Mouse (Mus musculus) lung, postnatal 25 days (tissue): Measurements from ENCODE around the gene Prn.

Source experiments
- DNase-seq: peaks from one replicate; pipeline ENCODE4 v3.0.0; 2022; ENCODE audit warnings: low spot score

The Prn gene

DNA sequence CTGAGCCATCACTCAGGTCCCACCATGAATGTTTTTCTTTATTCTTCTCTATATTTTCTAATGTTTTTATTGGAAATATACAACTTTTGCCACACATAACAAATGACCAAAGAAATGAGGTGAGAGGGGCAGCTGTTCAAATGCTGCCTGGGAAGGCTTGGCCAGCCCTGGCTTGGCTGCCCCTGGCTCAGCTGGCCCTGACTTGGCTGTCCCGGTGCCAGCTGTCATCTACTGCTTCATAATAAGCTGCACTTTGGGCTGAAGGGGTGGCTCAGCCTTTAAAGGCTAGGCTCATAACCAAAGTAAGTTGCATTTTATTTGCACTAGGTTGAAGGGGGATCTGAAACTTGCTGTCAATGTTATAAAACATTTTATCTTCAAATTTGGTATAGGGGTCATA lies 2.9 kb upstream of the Prn start:
- no peak for DNase-seq

GRCm38 (mm10) chr2:131907311-131907710 lies 2.4 kb upstream of the Prn start:
- no peak for DNase-seq

GRCm38 (mm10) chr2:131908351-131908861 lies 1.4 kb upstream of the Prn start:
- no peak for DNase-seq

GRCm38 (mm10) chr2:131908906-131909305 lies 851 bp upstream of the Prn start:
- no peak for DNase-seq

DNA sequence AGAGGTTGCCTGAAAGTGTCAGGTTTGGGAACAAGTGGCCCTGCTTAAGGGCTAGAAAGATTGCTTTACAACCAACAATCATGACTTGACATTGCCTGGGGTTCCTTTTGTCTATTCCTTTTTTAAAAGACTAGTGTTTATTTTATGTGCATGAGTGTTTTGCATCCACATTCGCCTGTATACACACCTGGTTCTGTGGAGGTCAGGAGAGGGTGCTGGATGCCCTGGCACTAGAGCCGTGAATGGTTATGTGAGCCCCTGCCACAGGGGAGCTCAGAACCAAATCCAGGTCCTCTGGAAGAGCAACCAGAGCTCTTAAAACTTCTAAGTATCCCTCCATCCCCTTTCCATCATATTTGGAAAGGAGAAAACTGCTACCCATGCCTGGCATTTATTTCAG lies 1.1 kb downstream of the Prn start:
- no peak for DNase-seq

GRCm38 (mm10) chr2:131911341-131911740 lies 1.6 kb downstream of the Prn start:
- DNase-seq = no peak

DNA sequence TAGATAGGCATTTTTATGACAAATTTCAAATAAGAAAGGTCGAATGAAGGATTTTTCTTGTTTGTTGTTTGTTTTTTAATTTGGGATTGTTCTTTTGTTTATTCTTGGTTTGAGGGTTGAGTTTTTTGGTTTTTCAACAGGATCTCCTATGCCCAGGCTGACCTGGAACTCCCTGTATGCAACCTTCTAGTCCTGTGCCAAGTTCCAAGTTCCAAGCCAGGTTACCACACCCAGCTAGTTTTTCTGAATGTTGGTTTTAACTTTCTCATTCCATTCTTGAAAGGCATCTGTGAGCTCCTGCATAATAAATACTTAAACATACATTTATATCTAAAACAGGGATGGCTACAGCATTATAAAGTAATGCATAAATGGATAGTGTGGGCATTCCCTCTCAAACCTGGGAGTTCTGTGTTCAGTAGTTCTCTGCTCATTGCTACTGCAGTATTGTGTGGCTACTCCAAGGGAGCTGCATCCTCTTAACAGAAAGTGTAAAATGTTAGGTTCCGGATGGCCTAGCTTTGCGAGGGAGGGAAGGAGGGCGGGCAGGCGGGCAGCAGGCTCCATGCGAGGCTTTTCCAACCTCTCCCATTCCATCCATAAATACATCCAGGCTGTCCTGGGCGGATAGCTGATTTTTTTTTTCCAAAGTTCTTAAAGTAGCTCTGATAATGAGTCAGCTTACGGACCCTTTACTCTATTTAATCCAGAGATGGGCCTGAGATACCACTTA lies 2.9 kb downstream of the Prn start:
- DNase-seq = no peak

DNA sequence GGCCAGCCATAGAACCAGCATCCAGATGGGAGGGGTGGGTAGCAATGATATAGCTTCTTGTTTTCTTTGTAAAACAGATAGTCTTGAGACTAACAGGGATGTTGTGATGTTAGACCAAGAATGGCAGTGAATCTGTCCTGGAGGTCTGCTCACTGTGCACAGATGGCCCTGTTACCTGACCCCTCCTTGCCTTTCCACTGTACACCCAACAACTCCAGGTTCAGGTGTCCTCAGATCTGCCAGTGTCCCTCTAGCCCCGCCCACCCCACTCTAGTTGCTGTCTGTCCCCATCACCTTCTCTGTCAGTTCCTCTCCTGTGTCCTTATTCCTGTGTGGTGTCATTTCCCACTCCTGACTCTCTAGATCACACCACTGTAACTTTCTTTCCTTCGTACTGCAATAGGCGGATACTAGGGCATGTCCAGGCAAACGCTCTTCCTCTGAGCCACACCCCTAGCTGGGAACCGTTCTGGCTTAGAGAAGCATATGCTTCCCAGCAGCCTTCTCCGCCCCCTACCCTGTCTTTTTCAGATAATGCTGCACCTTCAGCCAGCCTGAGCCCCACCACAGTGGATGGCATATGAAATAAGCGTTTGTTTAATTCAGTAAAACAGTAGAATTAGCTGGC lies 22.6 kb downstream of the Prn start:
- no peak for DNase-seq

- no peak for DNase-seq
Observed at GRCm38 (mm10) chr2:131933013-131933412, 23.3 kb downstream of the Prn start.

GRCm38 (mm10) chr2:131933598-131933997 lies 23.8 kb downstream of the Prn start:
- DNase-seq = no peak

DNA sequence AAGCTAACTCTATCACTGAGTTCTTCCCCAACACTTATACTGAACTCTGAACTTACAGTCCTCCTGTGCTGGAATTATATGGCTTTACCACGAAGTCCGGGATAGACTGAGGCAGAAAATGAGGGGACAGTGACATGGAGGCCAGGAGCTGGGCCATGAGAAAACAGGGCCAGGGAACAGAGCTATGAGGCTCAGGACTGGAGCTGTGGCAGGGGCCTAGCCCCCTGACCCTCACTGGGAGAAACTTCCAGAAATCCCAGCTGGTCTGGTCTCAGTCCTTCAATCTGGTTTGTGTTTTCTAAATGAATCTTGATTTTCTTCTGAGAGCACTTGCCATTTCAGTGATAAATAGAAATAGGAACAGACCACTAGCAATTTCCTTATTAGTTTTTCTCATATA lies 24.5 kb downstream of the Prn start:
- no peak for DNase-seq

- peak; percentile 80 for DNase-seq
Observed at GRCm38 (mm10) chr2:131935390-131936105, 25.8 kb downstream of the Prn start.

DNA sequence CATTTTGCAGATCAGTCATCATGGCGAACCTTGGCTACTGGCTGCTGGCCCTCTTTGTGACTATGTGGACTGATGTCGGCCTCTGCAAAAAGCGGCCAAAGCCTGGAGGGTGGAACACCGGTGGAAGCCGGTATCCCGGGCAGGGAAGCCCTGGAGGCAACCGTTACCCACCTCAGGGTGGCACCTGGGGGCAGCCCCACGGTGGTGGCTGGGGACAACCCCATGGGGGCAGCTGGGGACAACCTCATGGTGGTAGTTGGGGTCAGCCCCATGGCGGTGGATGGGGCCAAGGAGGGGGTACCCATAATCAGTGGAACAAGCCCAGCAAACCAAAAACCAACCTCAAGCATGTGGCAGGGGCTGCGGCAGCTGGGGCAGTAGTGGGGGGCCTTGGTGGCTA lies 26.7 kb downstream of the Prn start:
- no peak for DNase-seq

DNA sequence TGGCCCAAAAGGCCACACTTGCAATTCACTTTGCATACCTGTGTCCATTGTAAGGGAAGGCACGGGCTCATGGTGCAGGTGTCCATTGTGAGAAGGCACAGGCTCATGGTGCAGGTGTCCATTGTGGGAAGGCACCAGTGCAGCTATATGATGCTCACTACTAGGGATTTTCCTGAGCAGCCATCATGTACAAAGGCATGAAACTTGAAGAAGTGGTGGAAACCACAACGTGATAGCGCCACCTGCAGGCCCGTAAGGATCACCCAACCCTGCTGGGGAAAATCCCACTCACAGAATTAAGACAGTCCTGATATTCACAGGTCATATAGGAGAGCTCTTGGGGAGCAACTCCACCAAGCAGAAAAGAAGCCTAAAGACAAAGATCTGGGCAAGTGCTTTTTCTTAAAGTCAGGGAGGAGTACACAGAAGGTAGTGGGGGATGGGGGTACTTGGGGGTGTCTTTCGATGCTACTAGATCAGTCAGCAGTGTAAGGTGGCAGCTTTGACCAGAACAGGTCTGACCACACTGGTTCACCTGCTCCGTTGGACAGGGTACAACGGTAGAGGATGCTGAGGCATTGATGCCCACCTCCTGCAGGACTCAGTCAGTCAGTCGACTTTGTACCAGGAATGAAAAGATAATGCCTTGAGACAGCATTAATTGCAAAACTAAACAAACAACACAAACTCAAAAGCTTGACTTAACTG lies 29.8 kb downstream of the Prn start:
- DNase-seq = peak; percentile 34

- no peak for DNase-seq
Observed at GRCm38 (mm10) chr2:131940506-131940905, 30.7 kb downstream of the Prn start.

GRCm38 (mm10) chr2:131941501-131941900 lies 31.7 kb downstream of the Prn start:
- DNase-seq = no peak

GRCm38 (mm10) chr2:131944370-131944769 lies 34.6 kb downstream of the Prn start:
- no peak for DNase-seq

DNA sequence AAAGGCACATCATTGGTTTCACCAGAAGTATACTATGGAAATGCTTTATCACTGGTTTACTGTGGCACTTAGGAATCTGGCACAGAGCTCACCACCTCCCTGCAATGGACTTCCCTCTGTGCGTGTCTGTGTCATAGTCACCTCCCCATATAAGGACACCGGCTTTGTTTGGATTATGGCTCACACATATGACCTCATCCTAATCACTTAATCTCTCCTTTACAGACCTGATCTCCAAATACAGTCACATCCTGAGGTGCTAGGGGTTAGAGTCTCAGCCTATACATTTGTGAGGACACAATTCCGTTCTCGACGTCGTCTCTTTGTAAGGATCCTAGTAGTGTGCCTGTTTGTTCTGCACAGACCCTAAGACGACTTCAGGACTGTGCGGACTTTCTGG lies 35.5 kb downstream of the Prn start:
- no peak for DNase-seq

DNA sequence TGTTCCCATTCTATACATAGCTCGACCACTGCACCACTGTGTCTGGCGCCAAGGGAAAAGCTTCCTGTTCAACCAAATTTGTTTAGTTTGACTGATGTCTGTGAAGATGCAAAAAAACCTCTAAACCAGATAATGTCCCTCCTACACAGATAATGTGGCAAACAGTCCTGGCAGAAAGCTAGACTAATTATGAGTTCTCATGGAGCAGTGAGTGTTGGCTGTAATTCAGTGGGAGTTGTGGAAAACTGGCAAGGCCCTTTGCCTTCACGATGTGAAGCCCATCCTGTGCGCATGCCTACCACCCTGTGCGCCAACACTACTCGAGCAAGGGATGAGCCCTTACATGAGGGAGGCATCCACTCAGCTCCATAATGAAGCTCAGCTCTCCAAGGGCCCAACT lies 36.0 kb downstream of the Prn start:
- DNase-seq = no peak

DNA sequence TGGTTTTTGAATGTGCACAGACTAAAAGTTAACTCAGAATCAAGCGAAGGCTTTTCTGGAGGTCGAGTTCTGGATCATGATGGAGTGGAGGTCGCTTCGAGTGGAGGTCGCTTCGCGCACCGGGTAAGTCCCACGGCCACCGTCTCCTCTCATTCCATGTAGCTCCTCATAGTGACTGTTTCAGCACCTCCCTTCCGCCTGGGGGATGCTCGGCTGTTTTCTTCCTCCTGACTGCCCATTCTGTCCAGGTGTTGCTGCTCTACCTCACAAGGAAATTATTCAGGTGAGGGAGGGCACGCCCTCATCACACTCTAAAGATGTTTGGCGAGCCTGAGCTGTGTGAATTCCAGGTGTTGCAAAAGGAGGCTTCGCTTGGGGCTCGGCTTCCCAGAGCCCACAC lies 36.6 kb downstream of the Prn start:
- no peak for DNase-seq

- DNase-seq = no peak
Observed at GRCm38 (mm10) chr2:131948156-131948555, 38.4 kb downstream of the Prn start.

- no peak for DNase-seq
Observed at GRCm38 (mm10) chr2:131948916-131949639, 39.3 kb downstream of the Prn start.
